Mouse (Mus musculus): ENCODE measurements around the gene Mctp2. TPM values are rescaled to one million over a fixed set of nuclear protein-coding genes. Genes with fewer than 3 reads are reported as not detected.

Mctp2 gene
- total and polyA plus RNA-seq, 2 experiments from 2014 or later, result 0.44 to 0.71 TPM

DNA sequence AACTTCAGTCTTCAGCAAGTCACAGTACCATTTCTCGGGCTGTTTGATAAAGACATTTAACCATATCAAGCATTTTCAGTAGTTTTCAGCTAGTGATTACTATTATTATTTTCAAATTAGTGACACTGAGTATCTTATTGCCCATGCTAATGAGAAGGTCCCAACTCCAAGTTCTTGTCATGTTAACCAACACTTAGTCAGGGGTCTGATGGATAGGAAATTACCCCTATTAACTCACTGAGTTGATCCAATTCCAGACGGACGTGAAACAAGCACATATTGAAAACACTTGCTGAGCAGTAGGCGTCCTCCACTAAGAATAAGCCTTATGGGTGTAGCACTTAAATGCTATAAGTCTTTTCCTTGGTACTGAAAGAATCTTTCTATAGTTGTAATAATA lies 14.0 kb upstream of the Mctp2 start:
- Histone ChIP-seq H3K9ac (replicated peaks; ENCODE audit: low read length, poor library complexity, severe bottlenecking) (no peak overlapping the region), H3K4me3 (ENCODE audit: low read depth, low read length) (no peak overlapping the region), H3K36me3 (ENCODE audit: insufficient read depth, low read length) (no peaks in the 10 kb centered on the region), H3K9me3 (ENCODE audit: low read length) (0 out of 2 replicates have a peak, but pooled peaks cover 3% of the 10 kb centered on the region), H3K4me1 (ENCODE audit: insufficient read depth, low read length) (no peaks in the 10 kb centered on the region), H3K27me3 (ENCODE audit: insufficient read depth, low read length) (no peaks in the 10 kb centered on the region), H3K27ac (ENCODE audit: low read depth, low read length) (no peak overlapping the region), H3K4me2 (ENCODE audit: low read depth, low read length, poor library complexity, severe bottlenecking) (no peak overlapping the region)
- DNase-seq (ENCODE audit: low spot score) (no peak), ATAC-seq (ENCODE audit: low FRiP score) (no peak)
- 89% methylated on average over 4 of the region's 4 CpGs for WGBS
- no peak for TF ChIP-seq CTCF (IDR thresholded peaks at IDR 0.05)

DNA sequence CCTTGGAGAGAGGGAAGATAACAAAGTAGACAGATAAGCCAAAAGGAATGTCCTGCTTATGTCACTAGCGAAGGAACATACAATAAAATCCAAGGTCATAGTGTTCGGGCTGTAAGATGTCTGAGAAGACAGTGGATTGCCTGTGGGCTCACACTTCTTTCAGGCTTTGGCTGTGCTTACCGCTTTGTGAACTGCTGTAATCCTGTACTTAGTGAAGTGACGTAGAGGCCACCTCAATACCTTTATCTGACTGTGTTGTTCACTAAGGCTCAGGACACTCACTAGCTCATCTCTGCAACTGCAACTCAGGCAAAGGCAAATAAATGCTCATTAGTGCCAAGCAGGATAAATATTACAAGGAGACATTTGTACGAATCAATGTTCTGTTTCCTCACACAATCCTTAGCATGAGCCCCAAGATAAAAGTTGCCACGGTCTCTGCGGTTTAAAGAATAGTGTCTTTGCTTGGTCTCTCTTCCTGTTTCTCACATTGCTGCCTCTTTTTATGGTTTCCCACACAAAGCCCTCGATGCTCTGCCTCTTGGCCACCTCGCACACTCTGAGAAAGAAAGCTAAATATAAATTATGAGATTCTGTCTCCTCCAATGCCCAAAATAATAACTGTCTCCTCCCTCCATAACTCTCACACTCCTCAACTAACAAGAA lies 8.1 kb upstream of the Mctp2 start:
- H3K4me1 ChIP-seq (ENCODE audit: insufficient read depth, low read length), result no peaks in the 10 kb centered on the region
- H3K27me3 ChIP-seq (ENCODE audit: insufficient read depth, low read length), result no peaks in the 10 kb centered on the region
- no peak overlapping the region for H3K27ac ChIP-seq (ENCODE audit: low read depth, low read length)
- TF ChIP-seq CTCF (IDR thresholded peaks at IDR 0.05), result no peak
- DNase-seq (ENCODE audit: low spot score), result no peak
- 82% methylated on average over 9 of the region's 9 CpGs for WGBS
- H3K36me3 ChIP-seq (ENCODE audit: insufficient read depth, low read length), result no peaks in the 10 kb centered on the region
- H3K4me3 ChIP-seq (ENCODE audit: low read depth, low read length), result no peak overlapping the region
- ATAC-seq (ENCODE audit: low FRiP score), result no peak
- H3K9ac ChIP-seq (replicated peaks; ENCODE audit: low read length, poor library complexity, severe bottlenecking), result no peak overlapping the region
- H3K4me2 ChIP-seq (ENCODE audit: low read depth, low read length, poor library complexity, severe bottlenecking), result no peak overlapping the region
- H3K9me3 ChIP-seq (ENCODE audit: low read length), result 0 out of 2 replicates have a peak, but pooled peaks cover 3% of the 10 kb centered on the region

DNA sequence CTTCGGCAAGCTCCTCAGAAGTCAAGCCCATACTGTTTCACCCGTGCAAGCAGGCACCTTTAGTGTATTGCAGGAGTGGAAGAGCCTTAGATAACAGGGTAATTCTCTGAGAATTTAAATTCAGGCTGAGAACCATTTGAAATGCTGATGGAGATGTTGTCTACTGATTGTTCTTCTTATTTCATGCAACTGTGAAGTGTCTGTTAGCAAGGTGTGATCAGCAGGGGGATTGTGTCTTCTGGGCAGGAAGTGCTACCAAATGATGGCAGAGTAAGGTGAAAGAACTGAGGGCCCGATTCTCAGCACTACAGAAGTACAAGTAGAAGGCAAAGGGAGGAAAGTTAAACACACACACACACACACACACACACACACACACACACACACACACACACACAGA lies 7.5 kb upstream of the Mctp2 start:
- no peak overlapping the region for H3K9ac ChIP-seq (replicated peaks; ENCODE audit: low read length, poor library complexity, severe bottlenecking)
- 73% methylated on average over 3 of the region's 3 CpGs for WGBS
- no peak for ATAC-seq (ENCODE audit: low FRiP score)
- H3K36me3 ChIP-seq (ENCODE audit: insufficient read depth, low read length), result no peaks in the 10 kb centered on the region
- no peak overlapping the region for H3K27ac ChIP-seq (ENCODE audit: low read depth, low read length)
- H3K4me3 ChIP-seq (ENCODE audit: low read depth, low read length), result no peak overlapping the region
- DNase-seq (ENCODE audit: low spot score), result no peak
- H3K27me3 ChIP-seq (ENCODE audit: insufficient read depth, low read length), result no peaks in the 10 kb centered on the region
- H3K9me3 ChIP-seq (ENCODE audit: low read length), result 0 out of 2 replicates have a peak, but pooled peaks cover 3% of the 10 kb centered on the region
- H3K4me1 ChIP-seq (ENCODE audit: insufficient read depth, low read length), result no peaks in the 10 kb centered on the region
- no peak for TF ChIP-seq CTCF (IDR thresholded peaks at IDR 0.05)
- no peak overlapping the region for H3K4me2 ChIP-seq (ENCODE audit: low read depth, low read length, poor library complexity, severe bottlenecking)

DNA sequence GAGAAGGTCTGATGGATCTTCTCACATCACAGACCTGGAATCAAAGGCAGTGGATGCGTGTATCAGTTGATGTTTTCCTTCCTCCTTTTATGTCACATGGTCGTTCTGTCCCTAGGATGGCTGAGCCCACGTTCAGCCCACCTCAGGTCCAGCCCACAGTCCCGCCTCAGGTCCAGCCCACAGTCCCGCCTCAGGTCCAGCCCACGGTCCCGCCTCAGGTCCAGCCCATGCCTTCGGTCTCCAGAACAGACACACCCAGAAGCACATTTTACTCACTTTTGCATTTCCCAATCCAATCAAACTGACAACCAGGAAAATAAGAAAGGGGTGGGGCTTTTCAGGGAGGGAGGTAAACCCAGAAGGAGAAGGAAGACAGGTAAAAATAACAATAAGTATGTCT lies 5.2 kb upstream of the Mctp2 start:
- TF ChIP-seq CTCF (IDR thresholded peaks at IDR 0.05), result no peak
- DNase-seq (ENCODE audit: low spot score) (no peak), ATAC-seq (ENCODE audit: low FRiP score) (no peak)
- Histone ChIP-seq H3K27me3 (ENCODE audit: insufficient read depth, low read length) (0 out of 2 replicates have a peak, but pooled peaks cover 5% of the 10 kb centered on the region), H3K36me3 (ENCODE audit: insufficient read depth, low read length) (no peaks in the 10 kb centered on the region), H3K4me2 (ENCODE audit: low read depth, low read length, poor library complexity, severe bottlenecking) (no peak overlapping the region), H3K27ac (ENCODE audit: low read depth, low read length) (no peak overlapping the region), H3K4me1 (ENCODE audit: insufficient read depth, low read length) (no peaks in the 10 kb centered on the region), H3K4me3 (ENCODE audit: low read depth, low read length) (no peak overlapping the region), H3K9me3 (ENCODE audit: low read length) (no peaks in the 10 kb centered on the region), H3K9ac (replicated peaks; ENCODE audit: low read length, poor library complexity, severe bottlenecking) (no peak overlapping the region)
- 71% methylated on average over 8 of the region's 8 CpGs for WGBS

DNA sequence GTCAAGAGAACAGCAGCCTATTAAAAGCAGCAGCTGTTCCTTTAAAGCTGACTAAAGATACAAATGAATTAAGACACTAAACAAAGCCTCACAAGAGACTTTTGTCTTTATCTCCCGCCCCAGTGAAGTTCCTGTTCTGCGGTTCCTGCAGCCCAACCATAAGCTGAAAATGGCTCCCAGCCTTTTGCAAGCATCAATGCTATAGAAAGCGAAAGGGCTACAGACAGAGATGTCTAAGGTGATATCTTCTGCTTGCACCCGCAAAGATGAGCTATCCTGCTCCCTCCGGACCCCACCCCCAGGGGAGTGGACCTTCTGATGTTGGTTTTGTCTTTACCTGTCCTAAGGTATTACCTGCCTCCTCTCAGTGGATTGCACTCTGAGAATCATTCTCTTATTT lies 1.7 kb upstream of the Mctp2 start:
- H3K4me3 ChIP-seq (ENCODE audit: low read depth, low read length), result no peak overlapping the region
- no peak for TF ChIP-seq CTCF (IDR thresholded peaks at IDR 0.05)
- H3K4me1 ChIP-seq (ENCODE audit: insufficient read depth, low read length), result peaks cover 4% of the 10 kb centered on the region; the same call in 1 of the 2 replicates
- H3K4me2 ChIP-seq (ENCODE audit: low read depth, low read length, poor library complexity, severe bottlenecking), result no peak overlapping the region
- no peak overlapping the region for H3K9ac ChIP-seq (replicated peaks; ENCODE audit: low read length, poor library complexity, severe bottlenecking)
- 79% methylated on average over 5 of the region's 5 CpGs for WGBS
- H3K27me3 ChIP-seq (ENCODE audit: insufficient read depth, low read length), result peaks cover 5% of the 10 kb centered on the region; the same call in 1 of the 2 replicates
- no peaks in the 10 kb centered on the region for H3K9me3 ChIP-seq (ENCODE audit: low read length)
- H3K36me3 ChIP-seq (ENCODE audit: insufficient read depth, low read length), result no peaks in the 10 kb centered on the region
- ATAC-seq (ENCODE audit: low FRiP score), result no peak
- no peak for DNase-seq (ENCODE audit: low spot score)
- H3K27ac ChIP-seq (ENCODE audit: low read depth, low read length), result no peak overlapping the region

DNA sequence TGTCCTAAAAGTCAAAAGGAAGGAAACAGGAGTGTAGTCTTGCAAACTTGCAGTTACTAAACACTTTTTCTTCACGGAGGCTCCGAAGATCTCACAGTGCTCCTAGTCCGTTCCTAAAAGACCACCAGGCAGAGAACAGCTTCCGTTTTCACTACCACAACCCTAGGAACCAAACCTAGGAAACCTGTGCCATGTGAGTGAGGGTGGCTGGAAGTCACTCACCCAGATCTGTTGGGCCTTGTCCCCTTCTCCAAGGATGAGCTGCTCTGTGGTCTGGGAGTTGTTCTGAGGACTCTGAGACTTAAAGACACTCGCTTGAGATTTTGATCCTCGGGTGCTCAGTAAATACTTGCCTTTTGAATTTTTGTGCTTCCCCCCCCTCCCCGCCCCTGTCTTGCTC lies 439 bp upstream of the Mctp2 start:
- no peaks in the 10 kb centered on the region for H3K36me3 ChIP-seq (ENCODE audit: insufficient read depth, low read length)
- DNase-seq (ENCODE audit: low spot score) (no peak), ATAC-seq (ENCODE audit: low FRiP score) (no peak)
- H3K9ac ChIP-seq (replicated peaks; ENCODE audit: low read length, poor library complexity, severe bottlenecking), result peak overlapping the region; percentile 14; the same call in 1 of the 2 replicates
- peaks cover 5% of the 10 kb centered on the region; the same call in 1 of the 2 replicates for H3K27me3 ChIP-seq (ENCODE audit: insufficient read depth, low read length)
- TF ChIP-seq CTCF (IDR thresholded peaks at IDR 0.05), result no peak
- H3K4me2 ChIP-seq (ENCODE audit: low read depth, low read length, poor library complexity, severe bottlenecking), result peak overlapping the region; percentile 99
- H3K4me1 ChIP-seq (ENCODE audit: insufficient read depth, low read length), result peaks cover 4% of the 10 kb centered on the region; the same call in 1 of the 2 replicates
- H3K27ac ChIP-seq (ENCODE audit: low read depth, low read length), result no peak overlapping the region
- H3K4me3 ChIP-seq (ENCODE audit: low read depth, low read length), result peak overlapping the region; percentile 55
- H3K9me3 ChIP-seq (ENCODE audit: low read length), result no peaks in the 10 kb centered on the region
- WGBS, result 6% methylated on average over 7 of the region's 7 CpGs
